Mouse (Mus musculus) liver, adult (tissue): ENCODE results near the gene Abr.

ENCODE experiments used
- GATA4 ChIP-seq: IDR thresholded peaks from 2 replicates; pipeline ENCODE4 v1.6.1; 2014; ENCODE audit warnings: mild to moderate bottlenecking, low read length; ENCODE audit not compliant: insufficient replicate concordance

Gene Abr

DNA sequence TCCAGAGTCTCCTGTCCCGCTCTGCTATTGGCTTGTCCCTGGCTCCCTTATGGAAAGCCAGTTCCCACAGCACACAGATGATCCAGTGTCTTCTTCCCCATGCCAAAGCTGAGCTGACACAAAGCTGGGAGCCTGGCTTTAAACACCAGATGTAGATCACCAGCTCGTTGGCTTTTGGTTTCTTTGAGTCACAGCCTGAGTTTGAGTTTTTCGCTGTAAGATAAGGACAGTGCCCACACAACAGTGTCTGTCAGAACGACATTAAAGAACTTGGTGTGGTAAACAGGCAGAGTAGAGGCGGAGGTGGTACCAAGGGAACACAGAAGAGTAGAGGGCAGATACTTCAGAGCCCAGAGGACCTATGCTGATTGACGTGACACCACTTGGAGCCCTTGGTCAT, 101.2 kb downstream of the Abr start:
- TF ChIP-seq GATA4: no peak

DNA sequence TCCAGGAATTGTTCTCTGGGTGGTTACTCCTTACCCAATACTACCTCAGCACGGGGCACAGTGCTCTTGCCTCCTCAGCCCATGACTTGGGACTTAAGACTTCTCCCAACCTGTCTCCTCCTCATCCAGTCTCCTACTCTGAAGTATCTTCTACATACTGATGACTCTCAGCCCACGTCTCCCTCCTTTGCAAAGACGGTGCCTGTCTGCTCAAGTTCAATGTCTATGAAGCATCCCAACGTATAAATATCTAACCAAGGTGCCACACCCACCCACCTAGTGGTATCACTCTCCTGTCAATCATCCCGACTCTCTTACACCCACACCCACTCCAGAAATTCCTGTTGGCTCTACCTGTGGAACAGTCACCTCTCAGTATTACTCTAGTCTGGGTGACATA, 103.5 kb downstream of the Abr start:
- TF ChIP-seq GATA4: no peak

DNA sequence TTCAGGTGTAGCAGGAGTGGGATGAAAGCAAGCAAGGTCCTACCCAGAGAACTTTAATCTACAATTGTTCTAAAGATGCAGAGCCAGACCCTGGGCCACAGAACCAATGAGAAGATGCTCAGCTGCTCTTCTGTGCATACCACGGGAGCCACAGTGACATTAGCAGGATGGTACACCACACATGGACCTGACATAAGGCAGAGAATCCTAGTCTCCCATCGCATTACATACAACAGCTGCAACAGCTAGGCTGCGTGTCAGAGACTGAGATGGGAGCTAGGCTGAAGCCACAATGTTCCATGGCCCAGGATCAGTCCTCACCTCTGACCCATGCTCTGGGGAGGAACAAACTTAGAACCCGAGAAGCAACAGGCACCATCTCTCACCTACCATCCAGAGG, 104.0 kb downstream of the Abr start:
- TF ChIP-seq GATA4: no peak

DNA sequence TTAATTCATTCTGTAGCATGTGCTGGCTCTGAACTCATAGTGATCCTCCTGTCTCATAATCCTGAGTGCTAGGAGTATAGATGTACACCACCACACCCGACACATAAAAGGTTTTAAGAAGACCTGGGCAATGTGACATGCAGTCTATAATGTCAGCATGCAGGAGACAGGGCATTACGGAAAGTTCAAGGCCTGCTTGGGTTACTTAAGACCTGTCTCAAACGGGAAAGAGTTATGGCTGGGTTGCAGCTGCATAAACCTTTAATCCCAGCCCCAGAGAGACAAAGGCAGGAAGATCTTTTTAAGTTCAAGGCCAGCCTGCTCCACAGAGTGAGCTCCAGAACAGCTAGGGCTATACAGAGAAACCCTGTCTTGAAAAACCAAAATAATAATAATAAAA, 105.2 kb downstream of the Abr start:
- no peak for TF ChIP-seq GATA4

DNA sequence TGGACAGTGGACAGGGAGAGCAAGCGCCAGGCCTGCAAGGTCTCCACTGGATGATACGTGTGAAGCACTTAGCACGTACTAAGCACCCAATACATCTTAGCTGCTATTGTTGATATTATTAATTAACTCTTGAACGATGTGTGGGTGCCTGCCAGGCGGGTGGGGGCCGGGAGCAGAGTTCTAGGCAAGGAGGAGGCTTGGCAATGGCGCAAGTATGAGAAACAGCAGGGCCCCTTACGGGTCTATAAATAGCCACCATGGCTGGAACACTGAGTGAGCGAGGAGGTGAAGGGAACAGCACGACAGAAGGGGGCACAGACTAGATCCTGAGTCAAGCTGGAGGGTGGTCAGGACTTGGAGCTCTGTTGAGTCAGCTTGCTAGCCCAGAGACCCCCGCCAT, 107.0 kb downstream of the Abr start:
- no peak for TF ChIP-seq GATA4

DNA sequence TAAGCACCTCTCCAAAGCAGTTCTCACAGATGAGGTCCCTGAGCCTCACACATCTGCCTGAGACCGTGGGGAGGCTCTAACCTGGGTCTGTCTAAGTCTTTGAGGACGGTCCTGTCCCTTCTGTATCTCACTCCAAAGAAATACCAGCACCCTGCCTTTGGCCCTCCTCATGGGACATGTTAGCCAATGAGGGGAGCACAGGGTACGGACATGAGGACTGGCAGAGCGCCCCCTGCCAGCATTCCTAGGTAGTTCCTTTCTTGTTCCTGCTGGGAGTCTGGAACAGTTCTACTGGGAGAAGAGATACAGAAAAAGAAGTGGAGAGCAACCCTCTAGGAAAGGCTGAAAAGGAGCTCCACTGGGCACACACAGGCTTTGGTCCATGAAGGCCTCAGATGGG, 111.1 kb downstream of the Abr start:
- no peak for TF ChIP-seq GATA4

DNA sequence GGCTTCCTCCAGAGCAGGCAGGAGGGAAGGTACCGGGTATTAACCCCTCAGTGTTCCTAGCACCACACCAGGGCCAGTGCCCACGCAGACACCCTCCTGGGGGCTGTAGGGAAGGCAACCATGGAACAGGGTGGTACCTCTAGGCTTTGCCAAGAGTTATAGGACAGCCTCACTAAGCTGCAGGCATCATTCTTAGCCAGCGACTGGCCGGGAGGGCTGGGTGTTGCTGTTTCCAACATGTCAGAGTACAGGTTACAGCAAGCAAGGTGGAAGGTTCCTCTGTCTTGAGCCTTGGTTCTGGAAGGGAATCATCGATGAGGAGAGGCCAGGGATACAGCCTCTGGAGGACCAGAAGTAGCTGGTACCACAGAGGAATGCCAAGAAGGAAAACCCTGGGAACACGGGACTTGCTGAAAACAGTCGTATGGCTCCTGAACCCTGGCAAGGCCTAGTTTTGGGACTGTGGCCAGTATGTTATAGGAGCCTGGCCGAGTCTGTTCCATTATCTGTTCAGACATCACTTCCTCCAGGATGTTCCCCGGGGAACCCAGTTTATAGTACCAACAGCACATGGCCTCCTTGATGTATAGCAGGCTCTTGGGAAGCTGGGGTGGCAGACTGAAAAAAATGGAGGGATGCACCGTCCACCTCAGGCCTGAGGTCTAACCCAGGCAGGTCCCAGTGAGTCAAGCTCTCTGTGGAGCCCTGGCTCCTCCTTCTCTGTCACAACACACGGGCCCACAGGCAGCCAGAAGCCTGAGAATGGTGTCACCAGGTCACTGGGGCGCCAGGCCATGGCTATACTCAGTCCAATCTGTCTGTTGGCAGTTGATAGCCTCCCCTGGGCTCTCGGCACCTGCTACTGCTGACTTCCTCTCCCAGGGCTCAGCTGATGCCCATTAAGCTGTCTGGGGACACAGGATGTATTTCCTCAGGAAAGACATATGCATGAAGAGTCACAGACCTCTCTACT, 112.1 kb downstream of the Abr start:
- no peak for TF ChIP-seq GATA4

DNA sequence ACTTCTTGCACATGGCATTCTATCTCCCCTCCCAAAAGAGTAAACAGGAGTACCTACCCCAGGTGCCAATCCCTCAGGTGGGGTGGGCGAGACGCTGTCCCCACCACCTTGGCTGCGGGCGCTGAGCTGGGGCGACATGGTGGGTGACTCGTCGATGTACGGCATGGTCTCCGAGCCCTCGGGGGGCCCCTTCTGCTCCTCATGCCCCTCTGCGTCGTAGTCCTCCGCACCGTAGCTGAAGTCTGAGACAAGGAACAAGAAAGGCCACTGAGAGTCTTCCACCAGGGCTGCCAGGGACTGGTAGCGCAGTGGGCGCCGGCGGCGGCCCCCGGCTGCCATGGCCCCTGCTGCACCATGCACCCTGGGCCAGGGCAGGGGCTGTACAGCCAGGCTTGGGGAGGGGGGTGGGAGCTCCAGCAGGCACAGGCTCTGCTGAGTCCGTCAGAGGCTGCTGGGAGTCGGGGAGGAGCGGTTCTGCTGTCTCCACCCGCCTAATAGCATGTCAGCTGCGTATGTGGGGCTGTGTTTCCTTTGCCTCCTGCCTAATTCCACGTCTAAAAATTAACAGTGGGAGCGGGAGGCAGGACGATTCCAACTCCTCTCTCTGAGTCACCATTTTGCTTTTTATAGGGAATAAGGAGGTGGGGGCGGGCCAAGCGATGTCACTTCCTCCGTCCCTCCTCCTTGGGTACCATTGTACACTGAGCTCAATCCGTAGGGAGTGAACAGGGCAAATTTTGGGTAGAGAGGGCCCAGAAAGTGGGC, 113.1 kb downstream of the Abr start:
- TF ChIP-seq GATA4: no peak

DNA sequence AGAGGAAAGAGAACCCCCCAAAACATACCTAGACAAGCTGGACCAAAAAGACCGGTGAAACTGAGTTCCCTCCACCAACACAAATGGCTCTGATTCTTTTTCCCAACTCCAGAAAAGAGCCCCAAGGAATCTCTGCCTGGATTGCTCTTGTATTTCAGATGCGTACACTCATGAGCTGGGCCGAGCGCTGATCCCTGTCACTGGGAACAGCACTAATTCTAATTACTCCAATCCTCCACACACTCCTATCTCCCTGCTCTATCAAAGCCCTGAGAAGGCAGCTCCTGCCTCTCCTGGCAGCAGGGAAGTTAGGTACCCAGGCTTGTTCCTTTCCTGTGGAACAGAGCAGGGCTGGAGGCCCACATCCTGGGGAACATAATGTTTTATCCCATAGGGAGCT, 114.0 kb downstream of the Abr start:
- no peak for TF ChIP-seq GATA4

DNA sequence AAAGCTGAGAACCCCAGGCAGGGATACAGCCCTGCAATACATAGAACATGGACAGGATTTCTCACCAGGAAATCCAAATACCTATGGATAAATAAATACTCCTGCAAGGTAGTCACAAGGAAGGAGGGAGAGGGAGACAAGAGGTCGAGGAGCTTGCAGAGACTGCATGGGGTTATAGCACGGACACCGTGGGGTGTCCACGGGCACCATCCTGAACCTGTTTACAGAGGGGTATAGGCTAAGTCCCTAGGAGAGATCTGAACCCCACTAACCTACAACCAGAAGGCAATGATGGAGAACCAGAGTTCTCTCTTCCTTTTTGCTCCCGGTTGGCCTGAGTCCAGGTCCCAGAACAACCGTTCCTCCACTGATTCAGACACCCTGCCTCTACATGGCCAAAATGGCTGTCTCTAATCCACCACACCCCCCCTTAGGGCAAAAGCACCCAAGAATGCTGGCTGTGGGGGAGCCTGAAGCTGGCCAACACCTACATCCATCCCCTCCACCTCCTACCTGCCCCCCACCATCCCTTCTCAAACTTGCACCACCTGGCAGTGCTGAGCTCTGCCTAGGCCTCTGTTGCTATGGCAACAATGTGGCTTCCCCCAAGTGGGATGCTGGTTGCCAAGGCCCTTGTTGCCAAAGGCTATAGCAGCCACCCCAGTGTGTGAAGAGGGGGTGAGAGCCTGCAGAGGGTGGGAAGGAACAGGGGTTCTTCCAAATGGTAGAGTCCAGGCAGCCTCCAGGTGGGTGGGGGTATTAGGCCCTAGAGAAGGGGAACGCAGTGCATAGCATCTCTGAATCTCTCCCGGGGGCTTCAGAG, 114.6 kb downstream of the Abr start:
- no peak for TF ChIP-seq GATA4

DNA sequence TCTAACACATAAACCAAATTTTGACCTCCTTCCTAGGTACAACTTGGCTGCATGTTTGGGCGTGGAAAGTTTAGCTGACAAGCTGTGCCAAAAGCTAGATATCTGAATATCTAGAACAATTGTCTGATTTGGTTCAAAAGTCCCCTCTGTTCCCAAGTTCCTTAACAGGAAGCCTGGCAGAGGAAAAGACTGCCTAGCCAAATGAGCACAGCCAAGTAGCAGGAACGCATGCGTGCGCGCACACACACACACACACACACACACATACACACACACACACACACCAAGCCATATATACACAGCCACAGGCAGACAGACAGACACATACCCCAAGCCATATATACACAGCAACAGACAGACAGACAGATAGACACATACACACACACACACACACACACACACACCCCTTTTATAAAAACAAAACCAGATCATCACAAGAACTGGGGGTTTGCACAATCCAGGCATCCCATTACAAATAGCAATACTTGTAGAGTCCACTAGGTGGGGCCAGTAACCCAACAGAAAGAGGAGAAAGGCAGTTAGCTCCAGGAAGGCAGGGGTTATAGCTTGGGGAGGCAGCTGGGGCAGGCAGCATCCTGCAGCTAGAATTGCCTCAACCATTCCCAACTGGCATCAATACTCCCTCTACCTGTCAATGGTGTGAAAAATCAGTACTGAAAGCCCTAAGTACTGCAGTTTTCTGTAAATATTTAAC, 115.4 kb downstream of the Abr start:
- no peak for TF ChIP-seq GATA4

DNA sequence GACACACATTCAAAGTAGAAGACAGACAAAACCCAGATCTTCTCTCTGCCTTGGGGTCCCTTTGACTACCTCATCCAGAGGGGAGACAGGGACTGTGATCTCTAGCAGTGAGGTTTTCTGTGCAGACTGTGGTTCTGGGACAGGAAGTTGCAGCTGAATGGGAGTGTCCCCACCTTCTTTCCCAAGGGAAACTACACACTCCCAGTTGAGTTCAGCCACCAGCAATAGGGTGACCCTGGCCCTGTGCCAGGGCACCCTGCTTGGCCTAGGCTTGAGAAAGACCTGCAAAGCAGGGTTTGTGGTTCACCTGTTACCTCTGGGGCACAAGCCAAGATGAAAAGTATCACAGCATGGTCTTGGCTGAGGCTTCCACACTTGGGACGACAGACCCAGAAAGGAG, 117.0 kb downstream of the Abr start:
- TF ChIP-seq GATA4: no peak

DNA sequence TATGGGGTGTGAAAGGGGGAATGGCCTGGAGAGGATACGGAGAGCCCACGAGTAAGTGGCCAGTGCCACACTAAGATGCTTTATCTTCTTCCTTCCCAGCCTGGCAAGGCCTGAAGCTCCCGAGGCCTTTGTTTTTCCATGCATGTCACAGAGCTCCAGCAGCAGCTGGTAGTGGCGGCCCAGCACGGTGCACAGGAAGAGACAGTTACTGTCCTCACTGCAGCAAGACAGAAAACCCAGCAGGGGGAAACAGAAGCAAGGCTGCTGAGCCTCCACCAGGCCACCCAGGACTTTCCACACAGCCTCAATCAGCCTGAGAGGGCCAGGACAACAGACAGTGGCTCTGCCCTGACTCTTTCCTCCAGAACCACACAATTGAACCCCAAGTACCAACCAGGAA, 118.1 kb downstream of the Abr start:
- TF ChIP-seq GATA4: no peak

DNA sequence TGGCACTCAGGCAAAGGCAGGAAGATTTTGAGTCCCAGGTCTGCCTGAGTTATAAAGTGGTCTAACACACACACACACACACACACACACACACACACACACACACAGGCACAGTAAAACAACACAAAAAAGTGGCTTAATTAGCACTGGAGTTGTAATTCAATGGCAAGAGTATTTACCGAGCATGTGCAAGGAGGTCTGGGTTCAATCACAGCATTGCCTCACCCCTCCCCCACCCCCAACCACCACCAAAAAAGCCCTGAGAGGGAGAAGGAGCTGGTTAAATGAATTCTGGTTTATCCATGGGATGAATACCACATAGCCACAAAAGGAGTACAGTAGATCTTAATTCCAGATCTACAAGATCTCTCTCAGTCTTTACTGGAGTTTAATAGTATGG, 122.1 kb downstream of the Abr start:
- no peak for TF ChIP-seq GATA4

DNA sequence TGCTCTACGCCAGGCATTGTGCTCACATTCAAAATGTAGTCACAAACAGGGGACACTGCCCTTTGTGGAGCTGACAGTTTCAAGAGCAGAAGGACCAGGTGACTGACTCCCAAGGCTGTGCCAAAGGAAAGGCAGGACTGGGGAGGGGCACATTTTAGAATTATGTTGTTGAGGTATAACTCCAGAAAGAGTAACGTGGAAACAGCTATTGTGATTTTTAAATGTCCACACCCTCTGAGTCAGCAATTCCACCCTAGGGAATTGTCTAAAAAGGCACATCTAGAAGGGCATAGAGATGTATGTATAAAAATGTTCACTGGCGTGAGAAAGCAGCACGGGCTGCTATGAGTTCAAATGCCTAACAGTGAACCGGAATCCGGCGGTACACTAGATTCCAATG, 122.5 kb downstream of the Abr start:
- no peak for TF ChIP-seq GATA4
